Mouse (Mus musculus) liver, adult 2 months (tissue): ENCODE data around the gene Gas2.

ENCODE experiments used
- CTCF ChIP-seq: fragments of 200-500 bp; IDR thresholded peaks from 2 replicates; pipeline ENCODE4 v1.5.1; 2011; ENCODE audit warnings: low read depth, low read length, control low read depth
- POLR2A ChIP-seq: fragments of 200-500 bp; IDR thresholded peaks from 2 replicates; pipeline ENCODE4 v1.6.1; 2011; ENCODE audit warnings: low read length, control low read depth; ENCODE audit not compliant: insufficient read depth; ENCODE audit errors: extremely low read depth

DNA sequence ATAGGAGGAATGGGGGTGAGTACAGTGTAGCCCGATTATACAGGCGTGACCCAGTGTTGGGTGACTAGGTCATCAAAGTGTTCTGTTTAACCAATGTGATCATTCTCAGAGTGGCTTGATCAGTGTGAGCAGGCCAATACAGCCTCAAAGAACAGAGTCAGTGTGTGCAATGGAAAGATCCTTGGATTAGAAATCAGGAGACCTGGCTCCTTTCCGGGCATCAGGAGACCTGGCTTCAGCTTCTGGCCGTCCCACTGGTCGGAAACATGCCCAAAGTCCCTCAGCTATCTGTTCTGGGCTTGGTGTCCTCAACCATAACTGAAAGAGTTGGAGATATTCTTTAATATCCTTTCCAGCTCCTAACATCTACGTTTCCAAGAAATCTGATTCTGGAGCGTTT is 27.8 kb downstream of the Gas2 start:
- TF ChIP-seq CTCF (no peak), POLR2A (no peak)
